Mouse (Mus musculus): ENCODE measurements around the gene Gpr155. TPM values are rescaled to one million over a fixed set of nuclear protein-coding genes. Genes with fewer than 3 reads are reported as not detected.

Gpr155 gene
- total RNA-seq (2021), result 10 to 100 TPM; 52.1 to 58.5 TPM
- long read RNA-seq, full-length matches to known transcripts, result 63 of 106 reads
- long read RNA-seq, partial matches to known transcripts, result 6 of 106 reads
- long read RNA-seq, other reads (novel, unspliced or antisense), result 37 of 106 reads

DNA sequence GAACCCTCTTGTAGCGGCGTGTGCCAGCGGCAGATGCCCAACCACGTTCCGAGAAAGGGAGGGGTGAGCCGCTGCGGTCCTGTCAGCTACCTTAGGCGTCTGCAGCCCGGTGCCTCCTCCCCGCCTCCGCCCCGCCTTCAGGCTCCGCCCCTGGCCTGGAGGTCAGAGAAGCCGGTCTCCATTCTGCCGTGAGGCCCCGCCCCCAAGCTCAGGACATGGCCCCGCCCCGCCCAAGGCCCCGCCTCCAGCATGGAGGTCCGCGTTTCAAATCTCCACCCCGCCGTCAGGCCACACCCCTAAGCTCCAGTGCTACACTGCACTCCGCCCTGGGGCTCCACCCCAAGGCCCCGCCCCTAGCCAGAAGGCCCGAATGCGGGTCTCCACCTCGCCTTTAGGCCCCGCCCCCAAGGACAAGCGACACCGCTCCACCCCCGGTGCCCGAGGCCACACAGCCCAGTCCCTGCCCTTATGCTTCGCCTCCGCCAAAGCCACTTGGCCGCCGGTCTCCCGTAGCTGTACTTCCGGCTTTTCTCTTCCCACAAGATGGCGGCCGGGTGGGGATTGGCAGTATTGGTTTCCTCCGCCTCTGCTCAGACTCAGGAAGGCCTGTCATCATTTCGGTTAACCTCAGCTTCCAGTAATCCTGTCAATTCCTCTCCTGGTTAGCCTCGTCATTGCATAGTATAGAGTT is at the start of gene Gpr155:
Gene Gpr155, minus strand, starts transcription at position 217 of the 691 bp plus-strand sequence.
- peak; percentile 98 to 99 for DNase-seq (ENCODE audit: low spot score in 2 of 2)

DNA sequence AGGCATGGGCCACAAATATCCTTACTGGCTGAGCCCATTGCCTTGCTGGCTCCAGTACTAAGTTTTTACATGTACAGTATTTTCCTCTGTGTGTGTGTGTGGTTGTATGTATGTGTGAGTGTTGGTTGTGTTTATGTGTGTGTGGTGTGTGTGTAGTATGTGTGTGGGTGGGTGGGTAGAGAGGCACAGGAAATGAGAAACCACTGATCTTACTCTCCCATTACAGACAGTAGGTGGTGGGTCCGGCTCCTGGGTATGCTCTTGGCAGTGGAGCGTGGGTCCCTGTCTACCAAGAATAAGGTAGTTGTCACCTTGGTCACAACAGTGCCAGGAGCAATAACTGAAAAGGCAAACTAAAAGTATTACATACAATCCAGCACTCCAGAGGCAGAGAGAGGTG is 49.5 kb upstream of the Gpr155 start:
- no peak for DNase-seq (ENCODE audit: low spot score in 2 of 2)

DNA sequence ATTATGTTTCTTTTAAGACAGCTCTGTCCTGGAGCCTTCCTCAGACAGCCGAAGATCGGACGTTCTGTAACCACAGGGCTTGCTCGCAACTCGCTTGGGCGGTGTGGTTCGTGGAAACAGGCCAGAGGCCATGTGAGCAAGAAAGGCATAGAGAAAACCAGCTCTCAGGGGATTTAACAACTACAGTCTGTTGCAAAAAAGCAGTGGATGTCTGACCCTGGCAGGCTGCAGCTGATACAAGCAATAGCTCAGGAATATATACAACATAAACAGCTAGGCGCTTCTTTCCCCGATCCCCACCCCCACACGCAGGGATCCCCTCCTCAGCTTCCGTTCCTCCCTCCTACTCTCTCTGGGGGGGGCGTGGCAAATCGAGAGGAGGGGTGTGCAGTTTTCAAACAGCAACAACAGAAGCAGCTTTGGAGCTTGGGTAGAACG is 45.6 kb upstream of the Gpr155 start:
- no peak for DNase-seq (ENCODE audit: low spot score in 2 of 2)

DNA sequence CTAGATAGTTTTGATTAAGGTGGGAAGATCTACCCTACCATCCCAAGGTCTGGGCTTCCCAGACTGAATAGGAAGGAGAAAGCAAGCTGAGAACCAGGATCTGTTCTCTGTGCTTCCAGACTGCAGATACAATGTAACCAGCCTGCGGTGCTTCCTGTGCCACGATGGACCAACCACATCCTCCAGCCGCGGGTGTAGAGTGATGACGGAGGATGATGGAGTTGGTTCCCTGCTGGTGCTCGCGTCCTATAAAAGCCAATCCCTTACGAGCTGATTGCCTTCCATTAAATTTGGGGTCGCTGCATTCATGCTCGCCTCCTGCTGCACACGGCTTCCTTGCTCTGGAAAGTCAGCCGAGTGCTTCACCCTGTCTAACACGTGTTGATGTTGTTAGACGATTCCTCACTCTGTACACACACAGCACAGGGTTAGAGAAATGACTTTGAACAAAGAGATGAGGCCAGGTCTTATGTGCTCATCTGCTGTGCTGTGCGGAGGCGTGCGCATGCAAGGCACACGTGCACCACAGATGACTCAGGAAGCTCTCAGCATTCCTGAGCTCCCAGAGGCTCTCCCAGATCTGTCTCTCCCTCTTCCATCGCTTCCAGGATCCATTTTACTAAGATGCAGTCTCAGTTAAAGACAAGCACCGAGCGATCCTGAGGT is 42.6 kb upstream of the Gpr155 start:
- DNase-seq (ENCODE audit: low spot score in 2 of 2), result peak in 1 of 2 experiments; percentile 53

DNA sequence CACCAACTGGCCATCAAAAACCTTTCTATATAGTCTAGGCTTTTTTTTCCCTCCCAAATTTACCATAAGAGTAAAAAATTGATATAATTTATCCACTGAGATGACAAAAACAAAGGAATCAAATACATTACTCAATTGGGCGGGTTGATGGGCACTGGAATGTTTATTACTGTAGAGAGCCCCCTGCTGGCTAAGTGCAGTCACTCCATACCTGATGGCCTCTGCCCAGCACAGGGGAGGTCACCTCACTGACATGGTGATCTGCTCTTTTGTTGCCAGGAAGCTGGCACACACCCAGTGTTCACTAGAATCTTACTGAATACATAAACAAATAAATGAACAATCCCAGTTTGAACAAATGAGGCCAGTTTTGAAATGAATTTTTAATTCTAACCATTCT is 40.9 kb upstream of the Gpr155 start:
- peak in 1 of 2 experiments; percentile 30 for DNase-seq (ENCODE audit: low spot score in 2 of 2)

DNA sequence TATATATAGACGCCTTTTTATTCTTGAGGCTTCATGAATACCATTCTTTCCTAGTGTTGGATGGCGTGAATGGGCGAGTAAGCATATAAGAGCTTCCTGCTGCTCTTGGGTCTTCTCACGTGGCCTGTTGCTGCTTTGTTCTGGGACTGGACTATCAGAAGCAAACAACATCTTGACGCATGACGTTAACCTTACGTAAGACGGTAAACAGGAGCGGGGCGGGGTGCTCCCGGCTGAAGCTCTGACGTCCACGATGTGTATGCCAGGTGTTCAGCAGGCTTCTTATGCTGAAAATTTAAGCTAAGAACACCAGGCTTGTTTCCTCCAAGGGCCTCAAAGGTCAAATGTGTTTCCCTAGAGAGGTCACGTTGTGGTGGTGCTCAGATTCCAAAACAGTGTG is 39.5 kb upstream of the Gpr155 start:
- no peak for DNase-seq (ENCODE audit: low spot score in 2 of 2)

DNA sequence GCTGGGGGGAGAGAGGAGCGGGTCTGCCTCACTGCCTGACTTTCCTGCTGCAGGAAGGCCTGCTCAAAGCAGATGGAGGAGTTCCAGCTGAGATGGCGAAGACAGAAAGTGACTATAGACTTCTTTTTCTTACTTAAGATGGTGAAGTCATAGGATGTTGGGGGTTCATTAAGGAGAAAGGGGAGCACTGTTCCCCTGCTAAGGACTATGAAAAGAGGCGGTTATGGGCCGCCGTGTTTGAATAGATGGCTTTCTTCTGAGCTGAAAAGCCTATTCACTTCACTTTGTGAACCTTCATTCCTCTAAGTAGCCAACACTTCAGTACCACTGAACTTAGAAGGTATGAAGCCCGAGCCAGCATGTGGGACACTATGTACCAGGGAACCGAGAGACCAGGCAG is 33.4 kb upstream of the Gpr155 start:
- no peak for DNase-seq (ENCODE audit: low spot score in 2 of 2)

DNA sequence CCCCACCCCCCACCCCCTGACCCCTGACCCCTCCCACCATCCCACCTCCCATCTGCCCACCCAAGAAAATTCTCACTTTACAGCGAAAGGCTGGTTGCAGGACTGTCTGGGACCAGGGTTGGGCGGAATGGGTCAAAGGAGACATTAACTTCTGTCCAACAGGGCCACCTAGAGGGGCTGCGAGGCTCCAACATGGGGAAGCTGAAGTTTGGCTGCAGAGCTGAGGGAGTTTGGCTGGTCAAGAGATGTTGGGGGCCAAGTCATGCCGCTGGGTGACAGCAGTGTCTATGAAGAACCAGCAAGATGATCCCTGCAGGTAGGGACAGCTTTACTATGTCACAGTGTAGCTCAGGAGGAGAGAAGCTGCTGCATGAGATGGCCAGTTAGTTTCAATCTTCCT is 32.9 kb upstream of the Gpr155 start:
- peak in 1 of 2 experiments; percentile 36 for DNase-seq (ENCODE audit: low spot score in 2 of 2)

DNA sequence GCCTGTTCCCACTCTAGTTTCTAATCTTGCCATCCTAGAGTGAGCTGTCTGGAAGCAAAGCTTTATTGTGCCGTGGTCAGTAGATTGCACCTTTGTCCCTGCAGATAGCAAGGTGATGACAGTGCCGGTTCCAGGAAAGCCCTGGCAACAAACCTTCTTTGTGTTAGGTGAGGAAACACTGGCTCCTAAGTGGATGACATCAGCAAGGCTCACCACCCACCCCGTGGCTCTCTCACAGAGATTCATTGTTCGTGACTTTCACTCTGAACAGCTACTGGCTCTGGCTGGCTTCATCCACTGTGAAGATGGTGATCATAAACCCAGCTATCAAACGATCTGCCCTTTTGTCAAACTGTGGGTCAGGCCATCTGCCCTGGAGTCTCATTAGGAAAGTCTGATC is 29.5 kb upstream of the Gpr155 start:
- no peak for DNase-seq (ENCODE audit: low spot score in 2 of 2)

DNA sequence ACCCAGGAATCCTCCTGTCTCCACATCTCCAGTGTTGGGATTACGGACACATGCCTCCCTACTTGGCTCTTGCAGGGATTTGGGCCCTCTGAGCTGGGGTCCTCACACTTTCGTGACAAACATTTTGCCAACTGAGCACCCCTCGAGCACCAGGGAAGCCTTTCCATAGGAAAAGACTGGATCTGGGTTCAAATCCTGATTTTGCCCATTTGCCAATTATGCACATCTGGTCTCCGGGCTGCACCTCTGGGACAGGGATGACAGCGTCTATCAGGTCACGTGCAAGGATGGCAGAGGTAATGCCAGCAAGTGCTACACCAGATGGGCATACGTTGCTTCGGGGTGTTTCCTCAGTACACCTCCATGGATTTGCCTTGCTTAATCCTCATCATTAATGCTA is 23.7 kb upstream of the Gpr155 start:
- no peak for DNase-seq (ENCODE audit: low spot score in 2 of 2)

DNA sequence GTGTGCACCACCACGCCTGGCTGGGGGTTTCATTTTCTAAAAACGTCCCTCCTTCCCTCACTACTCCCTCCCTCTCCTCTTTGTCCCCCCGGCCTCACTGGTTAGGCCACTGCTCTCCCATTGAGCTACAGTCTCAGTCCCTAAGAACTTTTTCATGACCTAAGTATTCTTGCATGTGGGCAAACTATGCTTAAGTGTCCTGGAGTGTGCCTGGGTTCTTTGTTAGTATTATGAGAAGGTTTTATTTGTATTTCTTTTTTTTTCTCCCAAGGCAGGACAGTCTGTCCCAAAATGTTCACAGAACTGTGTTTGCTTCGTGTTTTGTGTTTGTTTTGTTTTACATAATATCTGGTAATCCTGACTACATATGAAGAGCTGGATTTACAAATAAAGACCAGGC is 21.3 kb upstream of the Gpr155 start:
- no peak for DNase-seq (ENCODE audit: low spot score in 2 of 2)

DNA sequence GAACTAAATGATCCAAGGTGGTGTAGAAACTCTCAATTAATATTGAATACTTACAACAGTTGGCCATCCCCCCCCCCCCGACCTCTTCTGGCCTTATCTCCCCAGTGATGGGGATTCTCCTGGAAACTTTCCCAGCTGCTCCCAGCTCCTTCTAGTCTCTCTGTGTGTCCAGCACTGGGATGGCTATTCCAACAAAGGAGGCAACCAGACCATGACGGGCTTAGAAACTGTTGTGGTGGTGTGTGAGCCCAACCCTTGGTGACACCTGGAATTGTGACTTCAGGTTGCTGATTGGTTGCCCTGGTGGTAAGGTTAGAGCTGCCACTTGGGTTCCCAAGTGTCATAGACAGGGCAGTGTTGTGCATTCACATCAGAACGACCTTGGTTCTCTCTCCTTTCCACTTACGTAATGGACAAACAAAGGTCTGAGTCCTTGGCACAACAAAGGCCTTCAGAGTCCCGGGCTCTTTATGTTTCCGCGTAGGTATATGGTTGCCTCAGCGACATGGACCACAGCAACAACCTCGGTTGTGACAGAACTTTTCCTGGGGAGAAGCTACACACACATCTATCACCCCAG is 20.1 kb upstream of the Gpr155 start:
- DNase-seq (ENCODE audit: low spot score in 2 of 2), result no peak

DNA sequence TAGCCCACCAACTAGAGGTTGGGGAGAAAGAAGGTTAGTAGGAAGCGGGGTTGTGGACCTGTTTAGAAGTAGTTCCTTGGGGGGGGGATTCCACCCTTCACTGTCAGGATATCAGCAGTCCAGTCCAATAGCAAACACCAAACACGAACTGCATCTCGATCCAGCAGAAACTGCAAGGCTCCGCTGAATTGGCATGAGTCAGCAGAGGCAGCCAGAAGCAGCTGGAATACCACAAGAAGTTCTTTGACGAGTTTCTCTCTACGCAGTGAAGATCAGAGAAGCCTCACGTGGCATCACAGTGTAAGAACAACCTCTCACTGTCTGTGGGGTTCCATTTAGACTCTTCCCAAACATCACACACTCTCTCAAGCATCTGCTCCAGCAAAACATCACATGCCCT is 18.6 kb upstream of the Gpr155 start:
- no peak for DNase-seq (ENCODE audit: low spot score in 2 of 2)

DNA sequence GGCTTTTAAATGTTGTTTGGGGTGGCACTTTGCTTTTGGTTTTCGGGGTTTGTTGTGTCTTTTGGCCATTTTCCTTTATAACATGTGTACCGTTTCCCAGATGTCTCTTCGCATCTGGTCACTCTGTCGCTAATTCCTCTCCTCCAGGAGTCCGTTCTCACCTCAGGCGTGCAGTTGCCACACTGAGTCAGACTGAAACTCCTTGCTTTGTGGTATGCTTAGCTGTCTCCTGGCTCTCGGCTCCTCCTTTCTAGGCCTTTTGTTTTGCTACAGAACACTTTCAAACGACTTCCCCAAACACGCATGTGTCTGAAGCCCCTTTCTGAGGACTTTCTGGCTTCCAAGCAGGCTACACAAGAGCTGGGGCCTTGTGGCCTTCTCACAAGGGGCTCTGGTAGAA is 18.1 kb upstream of the Gpr155 start:
- no peak for DNase-seq (ENCODE audit: low spot score in 2 of 2)

DNA sequence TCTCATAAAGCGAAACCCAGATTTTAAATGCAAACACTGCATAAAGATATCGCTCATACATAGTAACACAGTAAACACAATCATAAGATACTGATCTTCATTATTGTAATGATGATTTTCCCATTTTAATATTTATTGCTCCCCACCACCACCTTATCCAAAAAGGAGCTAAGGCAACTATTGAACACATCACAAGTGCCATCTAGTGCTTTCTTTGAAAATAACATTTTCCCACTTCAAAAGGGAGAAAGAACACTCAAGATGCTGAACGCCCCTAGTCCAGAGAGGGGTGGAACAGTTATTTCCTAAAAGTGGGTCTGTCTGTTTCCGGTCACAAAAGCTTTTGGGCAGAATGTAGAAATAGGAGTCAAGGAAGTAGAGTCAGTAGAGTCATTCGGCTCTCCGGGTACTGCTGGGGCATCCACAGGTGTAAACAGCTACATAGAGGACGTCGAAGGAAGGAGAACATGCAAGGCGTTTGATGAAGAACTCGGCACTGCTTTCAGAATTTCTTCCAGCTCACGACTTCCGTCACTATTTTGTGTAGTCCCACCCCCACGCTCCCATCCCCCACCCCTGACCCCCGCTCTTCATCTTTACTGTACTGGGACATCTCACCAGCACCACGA is 17.1 kb upstream of the Gpr155 start:
- DNase-seq (ENCODE audit: low spot score in 2 of 2), result no peak

DNA sequence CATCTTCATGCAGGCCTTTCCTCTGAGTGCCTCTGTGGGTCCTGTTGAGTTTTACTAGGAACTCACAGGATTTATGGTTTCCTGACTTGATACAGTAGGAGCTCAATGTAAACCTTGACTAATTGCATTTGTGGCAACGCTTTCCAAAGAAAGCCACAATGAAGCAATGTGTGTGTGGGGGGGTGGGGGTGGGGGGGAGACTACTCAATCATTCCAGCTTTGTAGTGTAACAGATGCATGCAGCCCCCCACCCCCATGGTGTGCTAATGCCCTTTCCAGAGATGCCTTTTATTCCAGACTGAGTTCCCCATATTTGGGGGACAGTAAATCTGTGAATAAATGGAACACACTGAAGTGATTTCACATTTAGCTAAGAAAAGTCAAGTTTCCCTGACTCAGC is 15.3 kb upstream of the Gpr155 start:
- no peak for DNase-seq (ENCODE audit: low spot score in 2 of 2)

DNA sequence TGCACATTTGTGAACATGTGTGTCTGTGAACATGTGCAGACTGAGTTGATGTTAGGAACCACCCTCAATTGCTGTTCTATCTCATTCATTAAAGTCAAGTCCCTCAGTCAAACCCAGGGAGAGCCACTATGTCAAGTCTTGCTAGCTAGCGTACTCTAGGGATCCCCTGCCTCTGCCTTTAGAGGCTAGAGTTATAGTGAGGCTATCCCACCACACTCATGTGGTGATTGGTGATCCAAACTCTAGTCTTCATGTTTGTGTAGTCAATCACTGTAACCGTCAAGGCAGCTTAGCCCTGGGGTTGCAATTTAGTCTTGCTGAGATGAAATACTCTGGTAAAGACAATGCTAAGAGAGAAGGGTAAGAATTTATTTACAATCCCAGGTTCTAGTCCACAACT is 11.1 kb upstream of the Gpr155 start:
- no peak for DNase-seq (ENCODE audit: low spot score in 2 of 2)

DNA sequence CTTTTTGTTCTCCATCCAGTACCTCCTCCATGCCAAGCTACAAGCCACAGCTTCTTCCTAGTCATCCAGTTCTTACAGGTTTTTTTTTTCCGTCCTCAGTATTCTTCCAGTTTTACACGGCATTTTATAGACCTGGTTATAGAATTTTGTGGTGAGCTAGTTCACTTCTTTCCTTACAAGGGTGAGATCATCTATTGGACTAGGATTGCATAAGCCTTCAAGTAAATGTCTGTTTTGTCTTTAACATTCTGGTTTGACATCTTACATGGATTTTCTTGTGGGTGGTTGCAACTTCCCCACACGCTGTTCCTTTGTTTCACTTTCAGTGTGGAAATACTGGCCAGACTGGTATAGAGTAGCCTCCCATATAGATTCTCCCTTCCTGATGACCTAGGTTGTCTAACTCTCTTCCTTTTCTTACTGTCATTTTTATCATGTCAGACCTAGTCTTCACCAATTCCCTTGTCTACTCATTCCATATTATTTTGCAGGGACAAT is 10.5 kb upstream of the Gpr155 start:
- no peak for DNase-seq (ENCODE audit: low spot score in 2 of 2)

DNA sequence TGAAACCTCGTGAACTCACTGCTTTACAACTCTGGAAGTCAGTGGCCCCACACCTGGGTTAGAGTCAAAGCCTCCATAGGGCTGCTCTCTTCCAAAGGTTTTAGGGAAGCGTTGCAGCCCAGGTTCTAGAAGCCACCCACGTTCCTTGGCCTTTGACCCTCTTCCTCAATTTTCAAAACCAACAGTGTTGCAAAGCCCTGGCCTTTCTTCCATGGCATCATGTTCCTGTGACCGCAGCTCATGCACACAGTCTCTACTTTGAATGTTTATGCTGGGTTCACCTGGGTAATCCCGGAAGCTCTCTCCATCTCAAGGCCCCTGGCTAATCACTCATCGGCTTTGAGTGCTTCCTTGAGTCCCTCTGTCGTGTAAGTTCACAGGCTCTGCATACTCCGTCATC is 9.1 kb upstream of the Gpr155 start:
- no peak for DNase-seq (ENCODE audit: low spot score in 2 of 2)

DNA sequence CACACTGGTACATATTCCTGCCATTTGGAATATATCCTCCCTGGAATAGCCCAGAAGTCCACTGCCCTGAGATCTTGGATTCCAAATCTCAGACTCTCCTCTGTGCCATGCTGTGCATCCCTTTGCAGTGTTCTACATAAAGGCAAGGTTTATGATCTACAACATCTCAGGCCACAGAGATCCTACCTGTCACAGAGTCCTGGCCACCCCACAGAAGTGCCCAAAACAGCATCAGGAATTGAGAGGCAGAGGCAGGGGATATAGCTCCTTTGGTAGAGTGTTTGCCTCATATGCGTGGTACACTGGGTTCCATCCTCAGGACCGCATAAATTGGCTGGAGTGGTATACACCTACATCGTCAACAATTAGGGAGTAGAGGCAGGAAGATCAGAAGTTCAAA is 8.1 kb upstream of the Gpr155 start:
- DNase-seq (ENCODE audit: low spot score in 2 of 2), result no peak

DNA sequence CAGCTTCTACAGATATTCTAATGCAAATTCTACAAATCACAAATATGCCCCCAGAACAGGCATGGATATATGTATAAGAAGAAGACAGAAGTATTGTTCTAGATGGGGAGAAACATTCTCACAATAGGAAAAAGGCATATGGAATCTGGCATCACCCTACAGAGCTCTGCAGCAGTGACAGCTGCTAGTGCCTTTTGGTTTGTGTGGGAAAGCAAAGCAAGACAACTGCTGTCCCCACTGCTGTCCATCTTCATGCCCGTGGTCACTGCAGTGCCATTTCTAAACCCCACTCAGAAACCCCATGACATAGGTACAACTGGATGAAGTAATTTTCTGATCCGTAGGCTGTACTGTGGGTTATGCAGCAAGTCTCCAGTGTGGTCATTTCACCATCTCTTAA is 6.4 kb upstream of the Gpr155 start:
- no peak for DNase-seq (ENCODE audit: low spot score in 2 of 2)

DNA sequence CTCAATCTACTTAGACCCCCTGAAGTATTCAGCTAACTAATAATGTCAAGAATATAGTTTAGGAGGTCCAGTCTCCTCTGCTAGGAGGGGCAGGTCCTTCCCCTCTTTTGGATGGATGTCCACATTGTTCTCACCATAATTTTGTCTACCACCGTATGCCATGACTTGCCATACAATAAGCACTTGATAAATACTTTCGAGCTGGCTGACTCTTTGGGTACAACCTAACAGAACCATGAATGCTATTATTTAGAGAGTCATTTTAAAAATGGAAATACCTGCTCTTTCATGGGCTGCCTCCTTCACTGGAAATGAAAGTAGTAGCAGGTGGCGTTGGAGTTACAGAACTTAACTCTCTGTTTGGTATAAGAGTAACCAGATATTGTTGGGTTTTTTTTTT is 3.6 kb upstream of the Gpr155 start:
- DNase-seq (ENCODE audit: low spot score in 2 of 2), result no peak

Data from layer of hippocampus, adult 18-20 months (tissue).